Mouse (Mus musculus): ENCODE measurements around the gene Mdp1. TPM values are rescaled to one million over a fixed set of nuclear protein-coding genes. Genes with fewer than 3 reads are reported as not detected.

Mdp1 gene
- polyA plus RNA-seq (2016; fragmentation: Nextera tagmentation; extraction: Ambion mirVana) = 63.7 and 65.4 TPM in 2 replicates

- Histone ChIP-seq H3K9ac (peak within 1 kb of the TSS; percentile 66), H3K27me3 (no peaks in the 10 kb centered on the region), H3K4me3 (peak within 1 kb of the TSS; percentile 53), H3K36me3 (peaks cover 34% of the 10 kb centered on the region), H3K4me2 (replicated peaks) (peak within 1 kb of the TSS; percentile 51), H3K4me1 (peaks cover 3% of the 10 kb centered on the region), H3K27ac (peak within 1 kb of the TSS; percentile 69), H3K9me3 (replicated peaks) (no peaks in the 10 kb centered on the region)
- WGBS = under 1% methylated on average over 39 of the region's 39 CpGs
- peak; percentile 93 for ATAC-seq (ENCODE audit: low FRiP score)
Measured at GRCm38 (mm10) chr14:55659960-55660573, at the start of gene Mdp1. Gene Mdp1, minus strand, starts transcription at chr14:55660508.

- no peak for ATAC-seq (ENCODE audit: low FRiP score)
- H3K27me3 ChIP-seq = peaks cover 28% of the 10 kb centered on the region
- no peak overlapping the region for H3K4me3 ChIP-seq
- no peak overlapping the region for H3K9ac ChIP-seq
- H3K4me2 ChIP-seq (replicated peaks) = no peak overlapping the region
- H3K27ac ChIP-seq = no peak overlapping the region
- 81% methylated on average over 4 of the region's 4 CpGs for WGBS
- no peaks in the 10 kb centered on the region for H3K36me3 ChIP-seq
- H3K4me1 ChIP-seq = no peaks in the 10 kb centered on the region
- H3K9me3 ChIP-seq (replicated peaks) = no peaks in the 10 kb centered on the region
Measured at GRCm38 (mm10) chr14:55709509-55709908, 49.2 kb upstream of the Mdp1 start.

- no peak overlapping the region for H3K4me2 ChIP-seq (replicated peaks)
- H3K36me3 ChIP-seq = no peaks in the 10 kb centered on the region
- ATAC-seq (ENCODE audit: low FRiP score) = no peak
- no peak overlapping the region for H3K4me3 ChIP-seq
- H3K9ac ChIP-seq = no peak overlapping the region
- peaks cover 10% of the 10 kb centered on the region for H3K27me3 ChIP-seq
- H3K9me3 ChIP-seq (replicated peaks) = no peaks in the 10 kb centered on the region
- H3K27ac ChIP-seq = no peak overlapping the region
- 73% methylated on average over 5 of the region's 5 CpGs for WGBS
- H3K4me1 ChIP-seq = no peaks in the 10 kb centered on the region
Measured at GRCm38 (mm10) chr14:55707397-55707796, 47.1 kb upstream of the Mdp1 start.

- WGBS = 87% methylated on average over 8 of the region's 8 CpGs
- Histone ChIP-seq H3K9me3 (replicated peaks) (no peaks in the 10 kb centered on the region), H3K27ac (no peak overlapping the region), H3K4me2 (replicated peaks) (no peak overlapping the region), H3K36me3 (no peaks in the 10 kb centered on the region), H3K27me3 (no peaks in the 10 kb centered on the region), H3K9ac (no peak overlapping the region), H3K4me1 (no peaks in the 10 kb centered on the region), H3K4me3 (no peak overlapping the region)
- no peak for ATAC-seq (ENCODE audit: low FRiP score)
Measured at GRCm38 (mm10) chr14:55706051-55706600, 45.8 kb upstream of the Mdp1 start.

- Histone ChIP-seq H3K4me1 (no peaks in the 10 kb centered on the region), H3K9me3 (replicated peaks) (no peaks in the 10 kb centered on the region), H3K27me3 (no peaks in the 10 kb centered on the region), H3K4me2 (replicated peaks) (no peak overlapping the region), H3K4me3 (no peak overlapping the region), H3K9ac (no peak overlapping the region), H3K36me3 (no peaks in the 10 kb centered on the region), H3K27ac (no peak overlapping the region)
- no peak for ATAC-seq (ENCODE audit: low FRiP score)
- 69% methylated on average over 6 of the region's 6 CpGs for WGBS
Measured at GRCm38 (mm10) chr14:55702761-55703160, 42.5 kb upstream of the Mdp1 start.

- Histone ChIP-seq H3K36me3 (no peaks in the 10 kb centered on the region), H3K4me3 (no peak overlapping the region), H3K27ac (no peak overlapping the region), H3K9ac (no peak overlapping the region), H3K4me1 (no peaks in the 10 kb centered on the region), H3K27me3 (no peaks in the 10 kb centered on the region), H3K9me3 (replicated peaks) (no peaks in the 10 kb centered on the region), H3K4me2 (replicated peaks) (no peak overlapping the region)
- 69% methylated on average over 9 of the region's 9 CpGs for WGBS
- ATAC-seq (ENCODE audit: low FRiP score) = no peak
Measured at GRCm38 (mm10) chr14:55701131-55701530, 40.8 kb upstream of the Mdp1 start.

- 89% methylated on average over 4 of the region's 4 CpGs for WGBS
- no peak for ATAC-seq (ENCODE audit: low FRiP score)
Measured at GRCm38 (mm10) chr14:55697226-55697625, 36.9 kb upstream of the Mdp1 start.

GRCm38 (mm10) chr14:55689433-55689832, 29.1 kb upstream of the Mdp1 start:
- Histone ChIP-seq H3K9me3 (replicated peaks) (no peaks in the 10 kb centered on the region), H3K27me3 (no peaks in the 10 kb centered on the region), H3K4me2 (replicated peaks) (no peak overlapping the region), H3K9ac (no peak overlapping the region), H3K36me3 (no peaks in the 10 kb centered on the region), H3K4me3 (no peak overlapping the region), H3K4me1 (no peaks in the 10 kb centered on the region), H3K27ac (no peak overlapping the region)
- WGBS = 76% methylated on average over 10 of the region's 10 CpGs
- ATAC-seq (ENCODE audit: low FRiP score) = no peak

More at GRCm38 (mm10) chr14:55697226-55697625, 36.9 kb upstream of the Mdp1 start:
- Histone ChIP-seq H3K36me3 (no peaks in the 10 kb centered on the region), H3K4me1 (no peaks in the 10 kb centered on the region), H3K9ac (no peak overlapping the region), H3K27me3 (no peaks in the 10 kb centered on the region), H3K4me2 (replicated peaks) (no peak overlapping the region), H3K4me3 (no peak overlapping the region), H3K27ac (no peak overlapping the region), H3K9me3 (replicated peaks) (no peaks in the 10 kb centered on the region)

GRCm38 (mm10) chr14:55682118-55682493, 21.8 kb upstream of the Mdp1 start:
- ATAC-seq (ENCODE audit: low FRiP score) = peak; percentile 33
- WGBS = 12% methylated on average over 3 of the region's 3 CpGs
- H3K36me3 ChIP-seq = peaks cover 31% of the 10 kb centered on the region
- no peak overlapping the region for H3K27ac ChIP-seq
- no peaks in the 10 kb centered on the region for H3K9me3 ChIP-seq (replicated peaks)
- peaks cover 11% of the 10 kb centered on the region for H3K4me1 ChIP-seq
- no peaks in the 10 kb centered on the region for H3K27me3 ChIP-seq
- peak overlapping the region; percentile 74 for H3K4me2 ChIP-seq (replicated peaks)
- H3K4me3 ChIP-seq = peak overlapping the region; percentile 82
- 0 out of 2 replicates have a peak overlapping the region, but pooled peaks have one; percentile 79 for H3K9ac ChIP-seq

GRCm38 (mm10) chr14:55681160-55682117, 21.1 kb upstream of the Mdp1 start, which contains the start of gene Tinf2:
Gene Tinf2, minus strand, starts transcription at chr14:55681820.
- H3K4me2 ChIP-seq (replicated peaks) = peak within 1 kb of the TSS; percentile 74
- under 1% methylated on average over 66 of the region's 66 CpGs for WGBS
- no peaks in the 10 kb centered on the region for H3K9me3 ChIP-seq (replicated peaks)
- peak within 1 kb of the TSS; percentile 80 for H3K27ac ChIP-seq
- peaks cover 38% of the 10 kb centered on the region for H3K36me3 ChIP-seq
- peak within 1 kb of the TSS; percentile 79 for H3K9ac ChIP-seq
- H3K4me3 ChIP-seq = peak within 1 kb of the TSS; percentile 82
- peak; percentile 99 for ATAC-seq (ENCODE audit: low FRiP score)
- H3K4me1 ChIP-seq = peaks cover 11% of the 10 kb centered on the region
- no peaks in the 10 kb centered on the region for H3K27me3 ChIP-seq

- Histone ChIP-seq H3K4me1 (peaks cover 15% of the 10 kb centered on the region), H3K27me3 (no peaks in the 10 kb centered on the region), H3K27ac (no peak overlapping the region), H3K36me3 (peaks cover 53% of the 10 kb centered on the region), H3K9me3 (replicated peaks) (no peaks in the 10 kb centered on the region), H3K9ac (no peak overlapping the region), H3K4me2 (replicated peaks) (no peak overlapping the region), H3K4me3 (no peak overlapping the region)
- WGBS = 92% methylated on average over 4 of the region's 4 CpGs
- no peak for ATAC-seq (ENCODE audit: low FRiP score)
Measured at GRCm38 (mm10) chr14:55677615-55678014, 17.3 kb upstream of the Mdp1 start.

- H3K27ac ChIP-seq = no peak overlapping the region
Measured at GRCm38 (mm10) chr14:55672741-55673060, 12.4 kb upstream of the Mdp1 start.

More at GRCm38 (mm10) chr14:55672741-55673060, 12.4 kb upstream of the Mdp1 start:
- WGBS = 86% methylated on average over 7 of the region's 7 CpGs
- H3K4me3 ChIP-seq = peak overlapping the region; percentile 78
- peak overlapping the region; percentile 91 for H3K4me2 ChIP-seq (replicated peaks)
- peaks cover 20% of the 10 kb centered on the region for H3K4me1 ChIP-seq
- peak overlapping the region; percentile 73; the same call in 1 of the 2 replicates for H3K9ac ChIP-seq
- ATAC-seq (ENCODE audit: low FRiP score) = no peak
- H3K27me3 ChIP-seq = no peaks in the 10 kb centered on the region
- peaks cover 32% of the 10 kb centered on the region for H3K36me3 ChIP-seq
- H3K9me3 ChIP-seq (replicated peaks) = no peaks in the 10 kb centered on the region

All from hindbrain, embryonic 12.5 days (tissue).